Mouse (Mus musculus) T-cell, adult 2 months (primary cell): Measurements from ENCODE around the gene Klrb1c.
"Not testable (repeated sequence)": the region's sequence is repeated elsewhere in the genome, so short reads cannot be mapped to it uniquely, and the experiment has no call there.

ENCODE experiments used
- DNase-seq: peaks from one replicate; pipeline ENCODE4 v3.0.0; 2022; ENCODE audit warnings: low spot score

The Klrb1c gene

DNA sequence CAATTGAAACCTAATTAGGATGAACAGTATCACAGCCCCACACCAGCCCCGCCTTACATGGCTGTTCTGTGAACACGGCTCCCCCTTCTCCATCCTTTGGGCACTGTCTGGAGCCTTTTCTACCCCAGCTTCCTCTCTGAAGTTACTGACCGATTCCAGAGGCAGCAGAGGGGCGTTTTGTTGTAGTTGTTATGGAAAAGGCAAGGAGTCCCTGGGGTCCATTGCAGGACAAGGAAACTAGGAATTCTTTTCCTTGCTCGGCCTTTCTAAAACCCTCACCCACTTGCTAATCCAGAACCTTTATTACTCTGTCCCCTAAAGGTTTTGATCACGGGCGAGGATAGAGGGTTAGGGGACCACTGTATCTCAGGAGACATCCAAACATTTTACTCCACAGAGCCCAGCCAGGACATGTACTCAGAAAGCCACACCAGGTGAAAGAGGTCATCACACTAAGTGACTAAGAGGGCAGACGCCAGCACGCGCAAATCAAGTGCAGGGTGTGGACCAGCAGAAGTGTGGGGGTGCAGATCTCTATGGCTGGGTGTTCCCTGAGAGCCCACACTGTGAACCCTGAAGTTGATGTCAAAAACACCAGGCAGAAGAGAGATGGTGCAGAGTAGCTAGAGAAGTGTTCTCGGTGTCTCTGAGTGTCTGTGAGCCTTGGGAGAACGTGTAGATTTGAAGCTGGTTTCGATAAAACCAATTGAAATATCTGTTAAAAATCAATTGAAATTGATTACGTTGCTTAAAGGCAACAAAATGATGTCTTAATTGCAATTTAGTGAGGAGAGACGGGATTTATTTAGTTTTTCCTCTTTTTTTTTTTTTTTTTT lies 9.1 kb upstream of the Klrb1c start:
- DNase-seq, result peak; percentile 45

DNA sequence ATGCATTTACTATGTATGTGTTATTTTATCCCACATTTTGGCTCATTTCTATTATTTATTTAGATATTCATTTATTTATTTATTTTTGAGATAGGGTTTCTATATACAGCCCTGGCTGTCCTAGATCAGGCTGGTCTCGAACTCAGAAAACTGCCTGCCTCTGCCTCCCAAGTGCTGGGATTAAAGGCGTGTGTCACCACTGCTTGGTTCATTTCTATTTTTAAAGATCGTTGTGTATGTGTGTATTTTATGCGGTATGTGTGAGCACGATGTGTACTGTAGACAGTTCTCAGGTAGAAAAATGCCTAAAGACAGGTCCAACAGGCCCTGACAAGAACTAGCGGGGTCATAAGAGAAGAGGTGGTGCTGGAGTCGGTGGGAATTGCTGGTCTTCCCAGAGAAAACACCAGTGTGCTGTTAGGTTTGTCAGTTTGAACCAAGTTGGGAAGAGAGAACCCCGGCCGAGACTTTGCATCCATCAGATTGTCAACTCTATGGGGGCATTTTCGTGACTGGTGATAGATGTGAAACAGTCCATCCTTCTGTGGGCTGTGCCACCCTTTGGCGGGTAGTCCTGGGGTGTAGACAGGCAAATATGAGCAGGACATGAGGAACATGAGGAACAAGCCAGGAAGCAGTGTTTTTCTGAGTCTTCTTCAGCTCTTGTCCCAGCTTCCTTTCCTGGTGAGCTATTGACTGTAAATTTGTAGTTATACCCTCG lies 8.3 kb upstream of the Klrb1c start:
- DNase-seq, result no peak

DNA sequence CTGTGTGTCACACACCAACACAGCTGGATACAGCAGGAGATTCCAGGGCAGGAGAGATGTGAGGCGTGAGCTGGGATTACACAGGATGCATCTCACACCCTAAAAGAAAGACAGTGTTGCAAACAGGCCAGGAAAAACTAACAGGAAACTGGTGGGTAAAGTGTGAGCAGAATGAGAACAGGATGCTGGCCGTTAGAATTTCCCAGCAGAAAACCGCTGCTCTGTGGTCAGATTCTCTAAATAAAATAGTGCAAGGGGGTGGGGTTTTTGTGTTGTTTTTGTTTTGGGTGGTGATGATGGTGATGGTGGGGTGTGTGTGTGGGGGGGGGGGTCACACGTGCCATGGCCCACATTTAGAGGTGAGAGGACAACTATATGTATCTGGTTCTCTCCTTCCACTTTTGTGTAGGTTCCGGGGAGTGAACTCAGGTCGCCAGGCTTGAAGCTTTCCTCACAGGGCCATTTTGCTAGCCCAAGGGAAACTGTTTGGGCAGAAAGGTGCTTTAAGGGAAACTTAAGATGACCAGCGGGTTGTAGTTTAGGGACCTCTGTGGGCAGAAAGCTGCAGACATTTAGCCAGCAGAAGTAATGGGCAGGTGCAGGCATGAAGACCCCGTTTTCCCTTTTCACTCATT lies 7.4 kb upstream of the Klrb1c start:
- peak; percentile 70 for DNase-seq

DNA sequence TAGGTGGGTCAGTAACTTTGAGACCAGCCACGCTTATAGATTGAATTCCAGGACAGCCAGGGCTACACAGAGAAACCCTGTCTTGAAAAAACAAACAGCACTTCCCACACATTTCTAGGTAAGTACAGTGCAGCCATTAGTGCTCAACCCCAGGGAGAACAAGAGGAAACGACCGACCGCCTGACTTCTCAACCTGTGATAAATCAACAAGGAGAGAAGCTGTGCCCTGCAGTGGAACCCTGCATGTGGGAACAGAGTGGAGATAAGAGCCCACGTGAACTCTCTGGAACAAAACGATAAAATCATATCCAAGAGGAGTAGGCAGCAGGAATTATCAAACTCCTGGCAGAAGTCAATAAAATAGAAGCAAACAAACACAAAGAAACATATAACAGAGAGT lies 4.7 kb upstream of the Klrb1c start:
- no peak for DNase-seq

DNA sequence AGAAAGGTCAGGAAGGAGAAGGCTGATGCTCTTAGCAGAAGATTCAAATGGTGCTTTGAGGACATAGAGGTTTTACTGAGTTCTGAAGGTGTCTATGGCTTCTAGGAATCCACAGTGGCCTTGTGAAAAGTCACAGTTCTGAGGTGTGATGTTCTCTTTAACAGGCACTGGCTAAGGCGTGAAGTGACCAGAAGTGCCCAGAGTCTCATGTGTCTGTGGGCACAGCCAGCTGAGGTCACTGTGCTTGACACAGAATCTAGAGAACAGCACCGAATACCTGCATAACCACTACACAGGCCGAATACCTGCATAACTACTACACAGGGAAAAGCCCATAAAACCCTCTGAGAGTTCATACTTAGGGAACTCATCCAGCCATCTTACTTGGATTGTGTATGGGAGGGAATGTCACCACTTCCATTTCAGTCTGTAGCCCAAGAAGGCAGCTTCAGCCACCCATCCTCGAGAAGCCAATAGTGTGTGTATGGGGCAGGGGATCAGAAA lies 1.5 kb upstream of the Klrb1c start:
- DNase-seq, result not testable (repeated sequence)

DNA sequence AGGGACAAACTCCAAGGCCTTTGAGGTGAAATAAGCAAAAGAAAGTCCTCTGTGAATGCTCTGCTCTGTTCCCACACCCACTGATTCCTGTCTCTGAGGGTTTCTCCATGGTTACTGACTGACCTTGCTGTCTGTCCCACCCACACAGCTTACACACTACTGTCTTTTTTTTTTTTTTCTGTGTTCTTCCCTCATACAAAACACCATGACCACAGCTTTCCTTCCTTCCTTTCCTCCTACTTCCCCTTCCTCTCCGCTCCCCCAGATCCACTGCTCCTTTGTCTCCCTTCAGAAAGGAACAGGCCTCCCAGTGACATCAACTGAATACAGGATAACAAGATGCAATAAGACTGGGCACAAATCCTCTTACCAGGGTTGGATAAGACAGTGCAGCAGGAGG lies 498 bp downstream of the Klrb1c start:
- DNase-seq, result no peak

DNA sequence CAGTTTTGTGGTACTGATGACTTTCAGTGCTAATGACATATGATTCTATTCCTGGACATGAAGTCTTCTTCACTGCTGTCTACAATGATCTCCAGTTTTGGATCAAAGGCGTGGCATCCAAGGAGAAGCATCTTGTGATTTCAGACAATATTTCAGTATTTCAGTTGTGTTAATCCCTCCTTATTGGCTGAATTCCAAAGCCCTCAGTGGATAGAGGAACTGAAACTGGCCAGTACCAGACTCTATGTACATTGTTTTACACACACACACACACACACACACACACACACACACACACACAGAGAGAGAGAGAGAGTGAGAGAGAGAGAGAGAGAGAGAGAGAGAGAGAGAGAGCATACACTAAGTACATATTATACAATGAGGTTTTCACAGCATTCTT lies 2.6 kb downstream of the Klrb1c start:
- not testable (repeated sequence) for DNase-seq

DNA sequence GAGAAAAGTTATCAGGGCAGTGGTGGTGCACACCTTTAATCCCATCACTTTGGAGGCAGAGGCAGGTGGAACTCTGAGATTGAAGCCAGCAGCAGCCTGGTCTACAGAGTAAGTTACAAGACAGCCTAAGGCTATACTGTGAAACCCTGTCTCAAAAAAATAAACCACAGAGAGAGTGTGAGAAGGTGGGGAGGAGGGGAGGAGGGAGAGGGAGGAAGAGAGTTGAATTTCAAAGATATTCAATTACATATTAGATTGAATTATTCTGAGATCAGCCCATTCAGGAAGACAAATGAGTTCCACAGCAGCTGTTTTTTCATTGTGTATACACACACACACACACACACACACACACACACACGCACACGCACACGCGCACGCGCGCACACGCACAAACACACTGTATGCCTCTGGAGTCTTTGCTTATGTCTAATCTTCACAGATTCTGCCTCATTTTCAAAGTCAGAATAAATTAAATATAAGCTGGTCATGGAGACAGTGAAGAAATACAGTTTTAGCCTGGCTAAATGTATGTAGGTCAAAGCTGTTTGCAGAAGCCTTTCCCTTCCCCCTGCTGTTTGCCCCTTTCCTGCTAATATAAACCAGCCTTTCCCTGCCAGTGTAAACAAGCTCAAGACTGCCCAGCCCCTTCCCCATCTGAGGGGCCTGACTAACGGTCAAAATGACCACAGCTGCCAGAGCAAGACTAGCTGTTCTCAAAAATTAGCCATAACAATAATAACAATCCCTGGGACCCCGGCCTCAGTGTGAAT lies 19.3 kb downstream of the Klrb1c start:
- no peak for DNase-seq

DNA sequence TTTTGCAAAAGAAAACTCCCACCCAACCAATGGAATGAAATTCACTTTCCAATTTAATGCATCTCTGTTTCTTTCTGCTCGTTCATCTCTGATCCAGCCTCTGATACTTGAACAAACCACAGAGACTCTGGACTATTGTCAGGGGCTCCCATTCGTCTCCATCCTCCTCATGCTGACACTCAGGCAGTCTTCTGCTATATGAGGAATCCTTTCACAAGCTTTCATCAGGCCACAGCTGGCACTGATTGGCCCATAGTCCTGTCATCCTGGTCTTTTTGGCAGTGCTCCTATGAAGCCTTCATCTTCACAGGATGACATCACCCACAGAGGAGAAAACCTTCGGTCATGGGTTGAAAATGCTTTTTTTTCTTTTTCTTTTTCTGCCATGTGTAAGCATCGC lies 21.0 kb downstream of the Klrb1c start:
- DNase-seq, result no peak

DNA sequence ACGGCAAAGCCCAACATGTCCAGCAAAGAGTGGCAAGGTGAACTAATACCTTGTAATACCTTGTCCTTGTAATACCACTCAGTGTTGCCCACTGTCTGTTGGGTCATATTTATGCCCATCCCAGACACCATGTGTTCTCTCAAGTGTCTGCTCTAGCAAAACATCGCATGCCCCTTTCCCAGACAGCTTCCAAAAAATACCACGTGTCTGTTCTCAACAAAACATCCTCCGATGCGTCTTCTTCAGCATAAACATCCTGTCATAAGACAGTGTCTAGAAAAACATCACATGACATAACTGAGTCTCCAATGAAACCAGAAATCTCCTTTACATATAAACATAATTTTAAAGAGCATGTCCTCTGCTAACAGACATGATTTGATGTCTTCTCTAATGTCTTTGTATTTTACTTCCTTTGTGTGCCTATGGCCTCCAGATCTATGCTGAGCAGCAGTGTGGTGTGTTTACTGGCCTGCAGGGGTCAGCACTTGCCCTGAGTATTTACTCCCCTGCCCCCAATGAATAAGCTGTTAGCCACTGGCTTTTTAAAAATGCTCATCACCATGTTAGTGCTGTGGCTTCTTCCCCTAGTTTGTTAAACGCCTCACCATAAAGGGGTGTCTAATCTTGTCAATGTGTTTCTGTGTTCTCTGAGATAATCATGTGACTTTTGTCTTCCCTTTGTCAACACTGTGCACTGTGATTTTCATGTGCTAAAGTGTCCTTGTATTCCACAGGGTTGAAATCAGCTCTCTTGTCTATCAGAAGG lies 22.3 kb downstream of the Klrb1c start:
- DNase-seq, result peak; percentile 72

DNA sequence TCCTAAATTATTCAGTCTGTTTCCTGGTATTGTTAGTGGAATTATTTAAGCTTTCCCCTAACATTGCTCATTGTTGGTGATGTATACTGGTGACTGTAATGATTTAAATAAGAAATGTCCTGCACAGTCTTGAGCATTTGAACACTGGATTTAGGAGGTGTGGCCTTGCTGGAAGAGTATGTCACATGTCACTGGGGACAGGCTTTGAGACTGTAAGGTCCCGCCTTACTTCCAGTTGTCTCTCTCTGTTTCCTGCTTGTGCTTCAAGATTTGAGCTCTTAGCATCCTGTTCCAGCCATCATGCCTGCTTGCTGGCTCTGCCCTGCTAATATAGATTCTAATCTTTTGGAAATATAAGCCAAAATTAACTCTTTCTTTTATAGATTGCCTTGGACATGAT lies 23.8 kb downstream of the Klrb1c start:
- no peak for DNase-seq

DNA sequence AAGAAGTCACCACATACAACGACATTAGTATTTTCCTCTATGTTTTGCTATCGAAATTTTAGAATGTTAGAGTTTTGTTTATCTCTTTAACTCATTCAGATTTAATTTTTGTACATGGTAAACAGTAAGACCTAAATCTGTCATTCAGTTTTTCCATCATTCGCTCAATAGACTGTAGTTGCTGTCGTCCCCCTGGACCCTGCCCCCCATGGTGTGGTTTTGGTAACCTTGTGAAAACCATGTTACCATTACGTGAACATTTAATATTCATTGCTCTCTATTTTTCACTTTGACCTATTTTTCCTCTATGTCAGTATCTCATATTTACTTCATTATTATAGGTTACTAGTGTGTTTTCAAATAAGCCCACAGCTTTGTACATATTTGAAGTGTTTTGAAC lies 24.4 kb downstream of the Klrb1c start:
- no peak for DNase-seq

DNA sequence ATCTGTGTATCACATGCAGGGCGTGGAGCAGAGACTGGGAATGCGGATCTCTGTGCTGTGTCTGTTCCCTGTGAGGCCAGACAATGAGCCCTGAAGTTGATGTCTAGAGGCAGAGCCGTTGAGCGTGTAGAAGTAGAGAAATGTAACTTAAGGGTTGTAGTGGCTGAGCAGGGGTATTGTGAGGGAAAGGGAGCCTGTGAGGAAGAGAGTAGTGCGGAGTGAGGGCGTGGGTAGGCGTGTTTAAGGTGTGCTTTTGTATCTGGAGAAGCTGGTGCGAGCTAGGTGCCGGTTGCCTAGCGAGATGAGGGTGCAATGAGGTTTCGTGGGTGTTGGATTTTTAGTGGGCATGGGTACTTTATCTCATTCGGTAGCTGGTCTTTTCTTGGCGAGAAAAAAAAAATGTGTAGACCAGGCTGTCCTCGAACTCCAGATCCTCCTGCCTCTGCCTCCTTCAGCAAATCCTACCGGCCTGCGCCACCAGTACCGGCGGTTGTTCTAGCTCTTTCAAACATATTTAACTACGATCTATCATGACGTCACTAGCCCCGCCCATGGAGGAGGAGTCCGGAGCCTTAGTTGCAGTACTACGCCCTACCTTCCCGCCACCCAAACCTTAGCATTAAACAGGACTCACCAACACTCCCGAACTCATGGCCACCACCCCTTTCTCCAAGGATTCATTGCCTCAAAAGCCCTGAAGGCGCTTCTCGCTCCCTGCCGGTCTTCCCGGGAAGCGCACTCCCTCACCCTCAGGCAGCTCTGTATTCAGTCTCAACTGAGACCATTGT lies 25.1 kb downstream of the Klrb1c start:
- peak; percentile 94 for DNase-seq

DNA sequence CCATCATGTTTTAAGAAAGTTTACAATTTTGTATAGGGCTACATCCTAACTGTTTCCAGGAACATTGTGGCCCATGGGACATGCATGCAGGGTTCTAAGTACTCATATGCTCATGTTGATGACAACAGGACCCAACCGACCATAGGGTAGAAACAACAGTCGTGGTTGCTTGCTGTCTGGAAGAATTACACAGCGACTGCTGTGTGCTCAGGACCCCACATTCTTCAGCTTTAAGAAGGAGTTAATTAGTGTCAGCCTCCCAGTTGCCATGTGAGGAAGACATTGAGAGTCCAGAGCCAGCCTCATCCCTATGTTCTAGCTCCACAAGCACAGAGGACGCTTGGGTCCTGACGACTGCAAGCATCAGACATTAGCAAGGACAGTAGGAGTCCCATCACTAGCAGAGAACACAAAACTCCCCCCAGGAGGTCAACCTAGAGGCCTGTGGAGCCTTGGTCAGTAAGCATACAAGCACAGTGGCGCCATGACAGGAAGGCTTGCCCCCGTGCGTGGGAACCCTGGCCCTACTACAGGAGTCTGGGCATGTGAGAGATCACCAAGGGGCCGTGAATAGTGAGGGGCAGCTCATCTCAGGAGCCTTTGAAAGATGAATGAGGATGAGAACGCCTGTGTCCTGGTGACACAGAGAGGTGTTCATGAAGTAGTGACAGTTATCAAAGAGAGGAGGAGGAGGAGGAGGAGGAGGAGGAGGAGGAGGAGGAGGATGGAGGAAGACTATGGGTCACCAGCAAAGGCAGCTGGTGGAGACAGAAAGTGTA lies 25.9 kb downstream of the Klrb1c start:
- DNase-seq, result not testable (repeated sequence)

DNA sequence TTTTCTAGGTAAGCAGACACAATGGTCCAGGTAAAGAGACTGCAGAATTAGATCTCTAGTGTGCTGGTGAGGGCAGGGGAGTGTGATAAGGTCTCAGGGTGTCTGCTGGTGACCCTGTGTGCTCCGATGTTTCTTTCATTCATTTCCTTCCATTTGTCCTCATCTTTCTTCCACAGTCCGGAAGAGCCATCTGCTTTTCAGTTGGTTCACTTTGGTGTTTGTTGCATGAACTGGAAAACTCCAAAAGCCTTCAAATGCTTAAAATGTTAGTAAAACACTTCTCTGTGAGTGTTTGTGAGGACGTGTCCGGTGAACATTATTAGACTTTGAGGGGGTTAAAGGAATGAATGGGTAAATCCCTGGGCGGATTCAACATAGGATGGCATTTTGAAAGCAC lies 27.9 kb downstream of the Klrb1c start:
- no peak for DNase-seq

DNA sequence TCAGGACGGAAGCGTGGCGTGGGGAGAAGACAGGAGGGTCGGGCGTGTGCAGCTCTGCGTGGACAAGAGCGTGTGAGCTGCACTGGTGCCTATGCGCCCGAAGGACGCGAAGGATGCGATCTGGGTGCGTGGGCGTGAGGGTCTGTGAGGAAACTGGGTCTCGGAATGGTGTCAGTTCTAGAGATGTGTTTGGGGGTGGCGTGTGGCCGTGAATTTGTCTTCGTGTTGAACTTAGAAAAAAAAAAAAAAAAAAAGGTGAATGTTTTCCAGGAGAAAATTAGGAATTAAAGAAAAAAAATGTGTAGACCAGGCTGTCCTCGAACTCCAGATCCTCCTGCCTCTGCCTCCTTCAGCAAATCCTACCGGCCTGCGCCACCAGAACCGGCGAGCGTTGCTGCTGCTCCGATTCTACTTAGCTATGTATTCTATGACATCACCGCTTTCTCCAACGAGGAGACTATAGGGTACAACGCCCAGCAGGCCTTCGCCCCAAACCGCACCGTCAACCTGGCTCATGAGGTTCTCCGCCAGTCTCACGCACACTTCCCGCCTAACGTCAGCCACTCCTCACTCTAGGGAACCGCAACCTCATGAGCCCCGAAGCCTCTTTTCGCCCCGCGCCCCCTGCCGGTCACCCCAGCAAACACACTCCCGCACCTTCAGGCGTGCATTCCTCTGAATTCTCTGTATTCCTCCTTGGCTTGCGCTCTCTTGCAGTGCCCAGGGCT lies 28.4 kb downstream of the Klrb1c start:
- DNase-seq, result peak; percentile 88

DNA sequence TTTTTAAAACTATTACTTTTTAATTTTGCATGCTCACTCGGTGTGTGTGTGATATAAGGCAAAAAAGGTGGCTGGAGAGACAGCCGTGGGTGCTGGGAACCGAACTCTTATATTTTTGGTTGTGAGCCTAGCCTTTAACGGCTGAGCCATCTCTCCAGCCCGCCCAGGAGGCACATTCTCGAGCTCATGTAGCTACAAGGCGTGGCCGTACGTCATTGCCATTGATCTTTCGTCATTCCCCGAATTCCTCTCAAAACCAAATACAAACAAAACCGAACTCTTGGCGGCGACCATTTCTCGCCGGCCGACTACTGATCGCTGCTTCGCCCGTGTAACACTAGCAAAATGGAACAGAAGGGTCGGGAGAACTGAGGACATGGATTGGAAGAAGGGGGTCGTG lies 29.0 kb downstream of the Klrb1c start:
- DNase-seq, result peak; percentile 90

DNA sequence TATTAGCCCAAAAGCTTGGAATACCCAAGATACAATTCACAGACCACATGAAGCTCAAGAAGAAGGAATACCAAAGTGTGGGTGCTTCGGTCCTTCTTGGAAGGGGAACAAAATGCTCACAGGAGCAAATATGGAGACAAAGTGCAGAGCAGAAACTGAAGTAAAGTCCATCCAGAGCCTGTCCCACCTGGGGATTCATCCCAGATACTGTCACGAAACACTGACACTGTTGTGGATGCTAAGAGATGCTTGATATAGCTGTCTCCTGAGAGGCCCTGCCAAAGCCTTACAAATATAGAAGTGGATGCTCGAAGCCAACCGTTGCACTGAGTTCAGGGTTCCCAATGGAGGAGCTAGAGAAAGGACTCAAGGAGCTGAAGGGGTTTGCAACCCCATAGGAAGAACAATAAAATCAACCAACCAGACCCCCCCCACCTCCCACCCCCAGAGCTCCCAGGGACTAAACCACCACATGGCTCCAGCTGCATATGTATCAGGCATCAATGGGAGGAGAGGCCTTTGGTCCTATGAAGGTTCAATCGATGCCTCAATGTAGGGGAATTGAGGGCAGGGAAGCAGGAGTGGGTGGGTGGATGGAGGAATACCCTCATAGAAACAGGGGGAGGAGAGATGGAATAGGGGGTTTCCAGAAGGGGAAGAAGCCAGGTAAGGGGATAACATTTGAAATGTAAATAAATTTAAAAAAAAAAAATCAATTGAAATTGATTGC lies 29.6 kb downstream of the Klrb1c start:
- DNase-seq, result no peak
